10 mouse cellular contexts compared by ENCODE assay signal in the genomic region with DNA sequence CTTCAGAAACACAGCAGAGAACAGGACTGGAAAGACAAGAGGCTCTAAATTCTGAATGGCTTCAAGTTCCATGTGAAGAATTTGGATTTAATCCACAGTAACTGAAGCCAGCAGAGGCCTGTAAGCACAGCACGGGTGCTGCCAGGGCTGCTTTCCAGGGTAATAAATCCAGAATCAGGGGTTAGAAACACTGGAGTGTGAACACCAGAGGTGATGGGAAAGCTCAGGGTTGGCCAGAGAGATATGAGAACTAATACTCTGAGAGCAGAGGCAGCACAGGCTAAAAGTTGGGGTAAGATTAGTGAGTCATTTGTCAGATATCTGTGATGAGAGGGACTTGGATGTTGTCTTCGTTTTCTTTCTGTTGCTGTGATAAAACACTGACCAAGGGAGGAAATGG.
DNase-seq lines count a peak whose midpoint lies in the region; ATAC-seq lines count a peak whose summit lies in the region.
"Had no signal": no experiment of that assay in that cellular context is flagged by ENCODE, and none has a peak within 500 bp of the region (broad histone marks: within the 10 kb centered on the region; RNA-seq: fewer than 3 reads in every experiment).

No protein-coding gene starts in this region.

- no peaks in the 10 kb centered on the region for H3K9me3 ChIP-seq in limb, embryonic 13.5 days

- intact Hi-C loops in heart, postnatal 10 days (cut with DNase I), result no loop called here
- intact Hi-C loops in left cerebral cortex, postnatal 14 days (cut with DNase I), result no loop called here

- no peak overlapping the region for H3K9ac ChIP-seq in limb, embryonic 13.5 days

- H3K4me3 ChIP-seq in limb, embryonic 13.5 days, result no peak overlapping the region

- WGBS in limb, embryonic 13.5 days, result 16% methylated on average over 2 of the region's 2 CpGs

- no peaks in the 10 kb centered on the region for H3K27me3 ChIP-seq in limb, embryonic 13.5 days

- peak overlapping the region; percentile 33; the same call in 1 of the 2 replicates for H3K27ac ChIP-seq in limb, embryonic 13.5 days

- H3K4me1 ChIP-seq in limb, embryonic 13.5 days, result peaks cover 38% of the 10 kb centered on the region

- peak; percentile 29 for DNase-seq in adrenal gland, postnatal 10 days
- no peak for DNase-seq in adrenal gland, adult 2 months
- DNase-seq in Muller cell, postnatal 12 days (ENCODE audit: inconsistent ontology term), result peak; percentile 45
- peak; percentile 52 to 55 for DNase-seq in heart, postnatal 10 days
- DNase-seq in left cerebral cortex, postnatal 14 days (ENCODE audit: low spot score in 2 of 2), result no peak
- DNase-seq: cerebellum, adult 9-10 months; midbrain, embryonic 14.5 days had no signal

- H3K36me3 ChIP-seq in limb, embryonic 13.5 days, result no peaks in the 10 kb centered on the region

- no peak overlapping the region for H3K4me2 ChIP-seq in limb, embryonic 13.5 days (replicated peaks)

- ATAC-seq in limb, embryonic 13.5 days (ENCODE audit: low FRiP score, low read depth), result peak; percentile 57; the same call in 1 of the 2 replicates
- ATAC-seq in cerebellum, adult (ENCODE audit: insufficient number of reproducible peaks, low FRiP score, low TSS enrichment), result no peak
- no peak for ATAC-seq in megakaryocyte, adult 5-6 weeks (ENCODE audit: poor library complexity, severe bottlenecking)

Comparison
In these comparisons a context has a peak if more than half of its experiments do, and no peak if none do; other contexts are left out.
1. DNase-seq: peak in adrenal gland, postnatal 10 days (single experiment), Muller cell, postnatal 12 days (single experiment) and heart, postnatal 10 days (2 of 2); none in adrenal gland, adult 2 months (single experiment) and left cerebral cortex, postnatal 14 days (0 of 2).